26 mouse cellular contexts compared by ENCODE assay signal in genomic region chr1:164445620-164446162, GRCm38 (mm10). TPM values are rescaled to one million over a fixed set of nuclear protein-coding genes. Genes with fewer than 3 reads are reported as not detected.
DNase-seq lines count a peak whose midpoint lies in the region; TF ChIP-seq lines count a peak whose summit lies in the region.
"Had no signal": no experiment of that assay in that cellular context is flagged by ENCODE, and none has a peak within 500 bp of the region (broad histone marks: within the 10 kb centered on the region; RNA-seq: fewer than 3 reads in every experiment).

No protein-coding gene starts in this region.

- H3K36me3 ChIP-seq in small intestine, adult 2 months (ENCODE audit: control insufficient read depth, insufficient read depth, low read length) = peaks cover 91% of the 10 kb centered on the region
- H3K36me3 ChIP-seq: limb, embryonic 10.5 days had no signal

- peaks cover 16% of the 10 kb centered on the region for H3K4me1 ChIP-seq in small intestine, adult 2 months (ENCODE audit: control insufficient read depth, insufficient read depth, insufficient read length, low read length)
- H3K4me1 ChIP-seq: limb, embryonic 10.5 days; limb, embryonic 15.5 days; midbrain, embryonic 13.5 days; neural tube, embryonic 13.5 days had no signal

- no peak for DNase-seq in gastrocnemius, adult 2 months
- DNase-seq in gastrocnemius, adult 8-10 months (ENCODE audit: low spot score in 2 of 2) = no peak
- DNase-seq in kidney, adult 18-20 months = peak; percentile 46
- no peak for DNase-seq in kidney, postnatal 4 days
- no peak for DNase-seq in left cerebral cortex, adult 2 months (ENCODE audit: extremely low spot score in 1 of 2, low spot score in 2 of 2)
- DNase-seq in left cerebral cortex, postnatal 4 days = no peak
- no peak for DNase-seq in thymus, postnatal 4 days
- DNase-seq: adrenal gland, adult 8-10 months; cerebellum, adult 2 months; cerebellum, postnatal 14 days; gastrocnemius, postnatal 14 days; heart, postnatal 36 days; lung, embryonic 14.5 days; lung, postnatal 36 days; spleen, adult 18-20 months; thymus, adult 18-20 months; thymus, postnatal 25 days had no signal

- peak overlapping the region; percentile 65 for H3K27ac ChIP-seq in gastrocnemius, adult 2 months
- 0 out of 2 replicates have a peak overlapping the region, but pooled peaks have one; percentile 19 for H3K27ac ChIP-seq in left cerebral cortex, adult 2 months
- H3K27ac ChIP-seq in small intestine, adult 2 months (ENCODE audit: insufficient read depth, low read depth, low read length) = 0 out of 2 replicates have a peak overlapping the region, but pooled peaks have one; percentile 20
- H3K27ac ChIP-seq: heart, embryonic 13.5 days; hindbrain, embryonic 13.5 days; limb, embryonic 10.5 days; limb, embryonic 15.5 days; liver, embryonic 14.5 days; midbrain, embryonic 13.5 days; neural tube, embryonic 13.5 days had no signal

- 69% methylated on average over 5 of the region's 5 CpGs for WGBS in small intestine, adult 2 months

- no peak overlapping the region for H3K4me3 ChIP-seq in gastrocnemius, adult 2 months
- H3K4me3 ChIP-seq in left cerebral cortex, adult 2 months = no peak overlapping the region
- no peak overlapping the region for H3K4me3 ChIP-seq in small intestine, adult 2 months (ENCODE audit: low read depth, low read length)
- H3K4me3 ChIP-seq: erythroblast, embryonic 14.5 days; heart, embryonic 13.5 days; hindbrain, embryonic 13.5 days; limb, embryonic 10.5 days; limb, embryonic 15.5 days; midbrain, embryonic 13.5 days; neural tube, embryonic 13.5 days had no signal

- intact Hi-C loops in gastrocnemius, adult 2 months (cut with DNase I) = no loop called here
- intact Hi-C loops in left cerebral cortex, adult 2 months (cut with DNase I) = no loop called here
- intact Hi-C loops in left cerebral cortex, postnatal 4 days (cut with DNase I) = no loop called here

- no peaks in the 10 kb centered on the region for H3K27me3 ChIP-seq in small intestine, adult 2 months (ENCODE audit: control insufficient read depth, insufficient read depth, low read length)
- H3K27me3 ChIP-seq: heart, embryonic 13.5 days; hindbrain, embryonic 13.5 days; limb, embryonic 15.5 days; midbrain, embryonic 13.5 days; neural tube, embryonic 13.5 days had no signal

- TF ChIP-seq CTCF in gastrocnemius, adult 2 months (IDR thresholded peaks at IDR 0.05) = no peak
- no peak for TF ChIP-seq CTCF in left cerebral cortex, adult 2 months (IDR thresholded peaks at IDR 0.05)
- no peak for TF ChIP-seq CTCF in small intestine, adult 2 months (IDR thresholded peaks at IDR 0.05; ENCODE audit: extremely low read depth, insufficient read length, insufficient replicate concordance, low read depth, low read length)

- no peak for TF ChIP-seq POLR2A in small intestine, adult 2 months (IDR thresholded peaks at IDR 0.05; ENCODE audit: low read depth, low read length)

RNA-seq across cellular contexts. Expression of gene Atp1b1, which starts 12.5 kb away (rescaled TPM):
- total RNA-seq in gastrocnemius, adult 2 months (2021) = 100 to 1,000 TPM; 115 to 262 TPM
- 100 to 1,000 TPM; 111 to 182 (median 171) TPM for total RNA-seq in gastrocnemius, adult 8-10 months (2022)
- total RNA-seq in left cerebral cortex, adult 2 months (2021) = 1,000 to 10,000 TPM; 1,624 to 1,674 TPM
- 100 to 1,000 TPM; 722 to 767 TPM for total RNA-seq in left cerebral cortex, postnatal 4 days (2021)
- polyA plus RNA-seq in small intestine, adult 2 months (2012; rRNA removed) = 204 and 369 TPM in 2 replicates
- polyA plus RNA-seq: erythroblast, embryonic 14.5 days had no signal
